Mouse (Mus musculus) stomach, postnatal 0 days (tissue): ENCODE results near the gene Olfr370. TPM values are rescaled to one million over a fixed set of nuclear protein-coding genes. Genes with fewer than 3 reads are reported as not detected.

Experiments
- ATAC-seq: fragments of 200-750 bp; cut with Nextera tagmentation; 2 replicates; pipeline ENCODE4 v1.8.0; 2017; ENCODE audit not compliant: low FRiP score, low TSS enrichment
- DNase-seq: peaks from one replicate; pipeline ENCODE4 v3.0.0-alpha.2; 2016; ENCODE audit warnings: low spot score
- H3K27ac ChIP-seq: fragments of 300-500 bp; sonication (generic); replicated peaks from 2 replicates; pipeline ENCODE4 v1.5.1; 2014; ENCODE audit warnings: mild to moderate bottlenecking, control low read depth
- H3K27me3 ChIP-seq: fragments of 300-500 bp; sonication (generic); 2 replicates; pipeline ENCODE4 v1.6.1; 2014; ENCODE audit warnings: low read length; ENCODE audit not compliant: control insufficient read depth, insufficient read depth
- H3K36me3 ChIP-seq: fragments of 300-500 bp; sonication (generic); 2 replicates; pipeline ENCODE4 v1.6.1; 2014; ENCODE audit warnings: low read length, mixed read lengths; ENCODE audit not compliant: control insufficient read depth, insufficient read depth
- H3K4me1 ChIP-seq: fragments of 300-500 bp; sonication (generic); replicated peaks from 2 replicates; pipeline ENCODE4 v1.6.1; 2014; ENCODE audit warnings: antibody characterized with exemption; ENCODE audit not compliant: control insufficient read depth, insufficient read depth
- H3K4me2 ChIP-seq: fragments of 300-500 bp; sonication (generic); replicated peaks from 2 replicates; pipeline ENCODE4 v1.6.1; 2014; ENCODE audit warnings: low read depth, mild to moderate bottlenecking, control low read depth, moderate library complexity
- H3K4me3 ChIP-seq: fragments of 300-500 bp; sonication (generic); 2 replicates; pipeline ENCODE4 v1.5.1; 2014; ENCODE audit warnings: low read depth, low read length, control low read depth
- H3K9ac ChIP-seq: fragments of 300-500 bp; sonication (generic); 2 replicates; pipeline ENCODE4 v1.6.1; 2014; ENCODE audit warnings: mild to moderate bottlenecking, low read length, control low read depth, mixed read lengths
- H3K9me3 ChIP-seq: fragments of 300-500 bp; sonication (generic); 2 replicates; pipeline ENCODE4 v1.6.1; 2016; ENCODE audit warnings: low read length; ENCODE audit not compliant: control insufficient read depth
- CTCF ChIP-seq: IDR thresholded peaks from 2 replicates; pipeline ENCODE4 v1.5.1; 2016; ENCODE audit warnings: antibody characterized with exemption, low read depth, mild to moderate bottlenecking, moderate library complexity
- EP300 ChIP-seq: optimal IDR thresholded peaks from 2 replicates; pipeline ENCODE3; 2016; ENCODE audit warnings: antibody characterized with exemption
- WGBS: fragments of 180-500 bp; shearing (Covaris S2); extraction: QIAGEN DNeasy Blood & Tissue Kit; methylation state at CpG from one replicate; pipeline ENCODE4 v1.1.7; 2014; 5-methylcytosine and 5-hydroxymethylcytosine counted together
- polyA plus RNA-seq: library from polyadenylated mRNA; unstranded; fragments of >200 nt; fragmentation: Nextera tagmentation; extraction: Ambion mirVana; gene quantifications from 2 replicates; pipeline ENCODE4 v1.2.1, GENCODE M21; 2015

Gene Olfr370
- polyA plus RNA-seq, 1 experiment from 2014 or later, result not detected

DNA sequence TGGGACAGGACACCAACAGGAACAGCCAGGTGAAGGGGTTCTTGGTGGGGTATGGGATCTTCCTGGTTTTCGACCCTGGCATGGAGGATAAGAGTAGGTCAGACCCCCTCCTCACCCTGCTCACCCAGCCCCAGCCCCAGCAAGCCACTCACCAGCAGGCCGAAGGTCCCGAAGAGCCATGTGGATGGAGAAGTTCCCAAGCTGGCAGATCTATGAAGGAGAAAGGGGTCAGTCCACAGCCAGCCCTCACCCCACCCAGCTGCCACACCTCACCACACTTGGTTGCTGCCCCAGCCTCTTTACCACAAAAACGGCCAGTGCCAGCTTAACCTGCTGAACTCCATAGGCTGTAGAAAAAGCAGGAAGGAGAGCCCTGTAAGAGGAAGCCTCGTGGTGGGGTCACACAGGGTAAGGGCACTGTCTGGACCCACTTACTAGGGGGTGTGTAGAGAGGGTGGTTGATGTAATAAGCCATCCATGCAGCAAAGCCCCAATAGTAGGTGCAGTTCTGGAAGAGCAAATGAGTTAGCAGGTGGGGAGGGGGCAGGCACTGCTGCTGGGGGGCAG, 36.7 kb downstream of the Olfr370 start:
- Histone ChIP-seq H3K27ac (no peak overlapping the region), H3K4me2 (no peak overlapping the region), H3K4me3 (no peak overlapping the region), H3K36me3 (peaks cover 10% of the 10 kb centered on the region; the same call in 1 of the 2 replicates), H3K4me1 (peaks cover 2% of the 10 kb centered on the region; the same call in 1 of the 2 replicates), H3K27me3 (no peaks in the 10 kb centered on the region), H3K9ac (no peak overlapping the region), H3K9me3 (no peaks in the 10 kb centered on the region)
- DNase-seq (no peak), ATAC-seq (no peak)
- WGBS, result 75% methylated on average over 5 of the region's 5 CpGs
- TF ChIP-seq EP300 (no peak), CTCF (no peak)

DNA sequence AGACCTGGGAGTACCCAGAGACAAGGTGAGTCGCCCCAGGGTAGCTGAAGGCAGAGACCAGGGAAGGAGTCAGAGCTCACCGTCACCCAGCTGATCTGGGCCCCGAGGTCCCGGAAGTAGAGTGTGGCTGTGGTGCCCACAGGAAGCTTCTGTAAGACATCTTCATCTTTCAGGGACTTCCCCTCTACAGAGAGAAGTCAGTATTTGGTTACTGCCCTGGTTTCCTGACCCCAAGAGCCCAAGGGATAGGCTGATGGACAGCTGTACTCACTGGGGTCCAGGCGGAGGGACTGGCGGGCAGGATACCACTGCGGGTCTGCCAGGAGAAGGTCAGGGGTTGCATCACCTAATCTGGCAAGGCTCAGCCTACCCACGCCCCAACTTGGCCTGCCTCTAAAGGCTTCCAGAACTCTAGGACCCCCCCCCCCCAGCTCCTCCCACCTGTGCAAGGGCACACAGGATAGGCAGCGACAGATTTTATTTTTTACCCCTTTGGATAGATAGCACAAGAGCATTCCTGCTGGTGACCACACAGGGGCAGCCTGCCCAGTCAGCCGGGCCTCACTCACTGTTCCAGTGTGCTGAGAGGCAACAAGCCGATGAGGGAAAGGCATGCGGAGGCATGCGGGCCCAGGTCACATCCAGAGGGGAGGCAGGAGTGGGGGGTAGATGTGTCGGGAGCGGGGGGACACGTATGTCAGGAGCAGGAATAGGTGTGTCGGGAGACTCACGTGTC, 37.7 kb downstream of the Olfr370 start:
- Histone ChIP-seq H3K27ac (no peak overlapping the region), H3K9ac (no peak overlapping the region), H3K36me3 (peaks cover 10% of the 10 kb centered on the region; the same call in 1 of the 2 replicates), H3K9me3 (no peaks in the 10 kb centered on the region), H3K4me3 (no peak overlapping the region), H3K4me2 (no peak overlapping the region), H3K4me1 (peaks cover 6% of the 10 kb centered on the region; the same call in 1 of the 2 replicates), H3K27me3 (no peaks in the 10 kb centered on the region)
- ATAC-seq, result no peak
- TF ChIP-seq CTCF (peak; percentile 49), EP300 (no peak)
- no peak for DNase-seq
- 73% methylated on average over 18 of the region's 18 CpGs for whole genome bisulfite sequencing

DNA sequence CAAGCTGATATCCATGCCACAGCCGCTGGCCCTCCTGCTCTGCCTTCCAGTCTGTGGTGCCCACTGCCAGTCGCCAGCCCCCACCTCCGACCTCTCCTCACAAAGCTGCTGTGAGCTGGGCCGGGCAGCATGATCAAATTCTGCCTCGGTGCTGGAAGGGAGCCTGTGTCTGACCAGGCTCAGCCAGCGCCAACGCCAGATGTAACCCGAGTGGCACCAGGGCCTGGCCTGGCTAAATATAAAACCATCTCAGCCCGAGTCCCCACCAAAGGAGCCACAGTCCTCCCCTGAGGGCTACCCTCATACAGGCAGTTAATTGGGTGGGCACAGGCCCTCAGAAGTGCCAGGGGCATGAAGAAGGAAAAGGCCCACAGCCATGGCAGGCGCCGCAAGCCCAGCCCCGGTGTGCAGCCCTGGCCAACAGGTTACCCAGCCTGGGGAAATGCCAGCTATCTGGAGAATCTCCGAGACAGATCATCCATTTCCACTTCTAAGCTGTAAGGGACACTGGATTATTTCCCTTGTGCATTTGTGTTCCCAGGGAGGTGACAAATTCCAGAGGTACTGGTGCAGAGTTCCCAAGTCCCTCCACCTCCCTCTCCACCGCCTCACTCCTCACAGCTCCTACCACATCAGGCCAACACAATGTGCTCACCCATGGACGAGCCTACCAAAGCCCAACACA, 39.2 kb downstream of the Olfr370 start:
- Histone ChIP-seq H3K36me3 (peaks cover 10% of the 10 kb centered on the region; the same call in 1 of the 2 replicates), H3K27me3 (no peaks in the 10 kb centered on the region), H3K9ac (0 out of 2 replicates have a peak overlapping the region, but pooled peaks have one; percentile 13), H3K4me3 (no peak overlapping the region), H3K4me2 (no peak overlapping the region), H3K9me3 (no peaks in the 10 kb centered on the region), H3K4me1 (peaks cover 6% of the 10 kb centered on the region; the same call in 1 of the 2 replicates), H3K27ac (peak overlapping the region; percentile 18; the same call in 1 of the 2 replicates)
- WGBS, result 79% methylated on average over 15 of the region's 15 CpGs
- DNase-seq (peak; percentile 10), ATAC-seq (no peak)
- TF ChIP-seq CTCF (no peak), EP300 (no peak)

DNA sequence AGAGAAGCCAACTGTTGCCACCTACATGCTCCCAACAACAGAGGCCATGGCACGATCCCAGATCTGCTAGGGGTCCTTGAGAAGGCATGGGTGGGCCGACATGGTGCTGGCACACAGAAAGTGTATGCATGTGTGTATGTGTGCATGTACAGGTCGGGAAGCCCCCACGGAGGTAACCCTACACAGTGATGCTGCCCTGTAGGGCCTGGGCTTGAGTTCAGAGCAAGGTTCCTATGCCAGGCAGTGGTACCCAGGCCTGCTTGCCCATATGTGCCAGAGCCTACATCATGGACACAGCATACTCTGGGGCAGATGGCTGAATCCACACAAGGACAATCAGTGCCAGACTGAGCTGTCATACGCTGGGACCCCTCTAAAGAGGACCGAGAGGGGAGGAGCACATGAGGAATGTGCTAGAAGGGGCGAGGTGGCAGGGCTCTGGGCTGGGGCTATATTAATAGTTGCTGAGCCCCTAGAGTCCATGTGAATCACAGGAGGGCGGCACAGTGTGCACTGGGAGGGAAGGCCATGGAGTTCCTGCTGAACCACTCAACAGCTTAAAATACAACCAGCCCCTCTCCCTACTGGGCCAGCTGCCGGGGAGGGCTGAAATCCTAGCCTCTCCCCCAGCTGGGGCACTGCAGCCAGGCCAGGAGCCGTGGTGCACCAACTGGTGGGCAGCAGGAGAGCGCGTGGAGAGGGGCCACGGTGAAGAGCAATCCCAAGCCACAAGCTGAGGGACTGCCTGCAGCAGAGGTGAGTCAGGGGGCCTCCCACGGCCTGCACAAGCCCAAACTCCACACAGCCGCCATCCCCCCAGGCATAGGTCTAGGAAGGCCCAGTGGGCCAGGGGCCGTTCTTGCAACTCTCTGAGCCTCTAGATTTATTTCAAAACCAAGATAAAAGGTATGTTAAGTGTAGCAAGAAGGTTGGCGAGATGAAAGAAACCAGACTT, 40.3 kb downstream of the Olfr370 start:
- H3K4me1 ChIP-seq, result peaks cover 6% of the 10 kb centered on the region; the same call in 1 of the 2 replicates
- H3K4me3 ChIP-seq, result no peak overlapping the region
- no peaks in the 10 kb centered on the region for H3K9me3 ChIP-seq
- ATAC-seq, result no peak
- no peaks in the 10 kb centered on the region for H3K27me3 ChIP-seq
- TF ChIP-seq CTCF (no peak), EP300 (no peak)
- H3K27ac ChIP-seq, result 0 out of 2 replicates have a peak overlapping the region, but pooled peaks have one; percentile 35
- H3K36me3 ChIP-seq, result peaks cover 10% of the 10 kb centered on the region; the same call in 1 of the 2 replicates
- H3K4me2 ChIP-seq, result no peak overlapping the region
- WGBS, result 64% methylated on average over 17 of the region's 17 CpGs
- peak overlapping the region; percentile 13; the same call in 1 of the 2 replicates for H3K9ac ChIP-seq
- peak; percentile 13 for DNase-seq

DNA sequence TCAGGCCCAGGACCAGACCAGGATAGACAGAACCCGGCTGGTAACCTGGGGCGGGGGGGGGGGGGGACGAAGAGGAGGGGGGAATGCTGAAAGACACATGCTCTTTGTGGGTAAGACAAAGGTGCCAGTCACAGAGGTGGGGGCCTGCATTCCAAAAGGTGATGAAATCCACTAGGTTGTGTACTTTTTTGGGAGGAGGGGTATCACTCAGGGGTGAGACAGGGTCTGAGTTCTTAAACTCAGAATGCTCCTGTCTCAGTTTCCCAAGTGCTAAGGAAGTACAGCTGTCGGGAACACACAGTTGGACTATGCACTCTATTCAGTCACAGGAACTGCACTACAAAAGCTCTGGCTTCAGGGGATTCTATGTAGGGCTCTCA, 40.9 kb downstream of the Olfr370 start:
- ATAC-seq (no peak), DNase-seq (peak; percentile 10)
- no peak overlapping the region for H3K4me3 ChIP-seq
- no peaks in the 10 kb centered on the region for H3K9me3 ChIP-seq
- H3K4me1 ChIP-seq, result peaks cover 6% of the 10 kb centered on the region; the same call in 1 of the 2 replicates
- H3K27ac ChIP-seq, result no peak overlapping the region
- H3K36me3 ChIP-seq, result peaks cover 6% of the 10 kb centered on the region; the same call in 1 of the 2 replicates
- no peak overlapping the region for H3K4me2 ChIP-seq
- no peaks in the 10 kb centered on the region for H3K27me3 ChIP-seq
- no peak overlapping the region for H3K9ac ChIP-seq
- TF ChIP-seq CTCF (no peak), EP300 (no peak)
- WGBS, result 33% methylated on average over 2 of the region's 4 CpGs
